Mouse (Mus musculus) heart, adult 2 months (tissue): ENCODE results near the gene Dhx58.

Experiments
- CTCF ChIP-seq: fragments of 200-600 bp; IDR thresholded peaks from 2 replicates; pipeline ENCODE4 v1.8.1; 2022; ENCODE audit warnings: antibody characterized with exemption, mild to moderate bottlenecking, moderate library complexity
- EP300 ChIP-seq: fragments of 200-500 bp; IDR thresholded peaks from 2 replicates; pipeline ENCODE4 v1.6.1; 2011; ENCODE audit warnings: low read depth, low read length, control low read depth; ENCODE audit not compliant: insufficient read depth
- POLR2A ChIP-seq: fragments of 200-500 bp; IDR thresholded peaks from 2 replicates; pipeline ENCODE4 v1.6.1; 2011; ENCODE audit warnings: mild to moderate bottlenecking, low read depth, low read length, control low read depth; ENCODE audit not compliant: insufficient read depth

- TF ChIP-seq POLR2A = no peak
- no peak for TF ChIP-seq CTCF
- no peak for TF ChIP-seq EP300
These were observed 32.6 kb upstream of the Dhx58 start for GRCm38 (mm10) chr11:100736746-100737080.
